Mouse (Mus musculus) B cell, adult 62 days (primary cell): ENCODE data around the gene Mst1r. TPM values are rescaled to one million over a fixed set of nuclear protein-coding genes. Genes with fewer than 3 reads are reported as not detected.

Experiments used
- total RNA-seq: library from RNA; stranded (reverse); gene quantifications from 4 replicates; pipeline ENCODE4 v1.2.4, GENCODE M21; 2023

Mst1r gene
- total RNA-seq, result 0.37 to 0.69 TPM (median 0.47 TPM) in 3 of 4 replicates, not detected in the other

GRCm38 (mm10) chr9:107906252-107906966 lies at the start of gene Mst1r:
Gene Mst1r (plus strand): TSS chr9:107906873.

GRCm38 (mm10) chr9:107873137-107873536 lies 33.5 kb upstream of the Mst1r start, which contains the start of gene Rbm6:
Gene Rbm6 (minus strand): TSS chr9:107873237.

GRCm38 (mm10) chr9:107887804-107888266 lies 18.8 kb upstream of the Mst1r start, which contains the start of gene Mon1a:
Gene Mon1a (plus strand): TSS chr9:107888151.

GRCm38 (mm10) chr9:107928169-107928568 lies 21.5 kb downstream of the Mst1r start, which contains the start of gene Actl11:
Gene Actl11 (plus strand): TSS chr9:107928469.

GRCm38 (mm10) chr9:107935374-107935773 lies 28.7 kb downstream of the Mst1r start, which contains the start of gene Camkv:
Gene Camkv (plus strand): TSS chr9:107935674.

GRCm38 (mm10) chr9:107949922-107950235 lies 43.2 kb downstream of the Mst1r start, which contains the start of gene Traip:
Gene Traip (plus strand): TSS chr9:107950136.

Other genes with a start within 250 kb of the Mst1r start
- not detected in 4 replicates for gene Slc38a3, start 237.3 kb upstream of the Mst1r start, total RNA-seq
- gene Gnat1, start 227.2 kb upstream of the Mst1r start, total RNA-seq, result 1.3 TPM in 2 of 4 replicates, not detected in the others
- 0.25 to 0.69 TPM (median 0.57 TPM) in 3 of 4 replicates, not detected in the other for gene Sema3f, start 196.4 kb upstream of the Mst1r start, total RNA-seq
- 283 to 337 TPM (median 297 TPM) in 4 replicates for gene Rbm5, start 135.9 kb upstream of the Mst1r start, total RNA-seq
- 117 to 141 TPM (median 124 TPM) in 4 replicates for gene Rbm6, start 33.6 kb upstream of the Mst1r start, total RNA-seq
- 14.1 to 18.6 TPM (median 16.1 TPM) in 4 replicates for gene Mon1a, start 18.7 kb upstream of the Mst1r start, total RNA-seq
- gene Actl11, start 21.6 kb downstream of the Mst1r start, total RNA-seq, result not detected in 4 replicates
- not detected in 4 replicates for gene Camkv, start 28.8 kb downstream of the Mst1r start, total RNA-seq
- gene Traip, start 43.3 kb downstream of the Mst1r start, total RNA-seq, result 5.4 to 9.1 TPM (median 6.5 TPM) in 4 replicates
- gene Uba7, start 68.6 kb downstream of the Mst1r start, total RNA-seq, result 175 to 194 TPM (median 192 TPM) in 4 replicates
- gene Gm20661, start 76.2 kb downstream of the Mst1r start, total RNA-seq, result 0.86 TPM in 1 of 4 replicates, not detected in the others
- 1.9 to 3.2 TPM (median 2.6 TPM) in 4 replicates for gene Inka1, start 79.0 kb downstream of the Mst1r start, total RNA-seq
- gene Cdhr4, start 85.6 kb downstream of the Mst1r start, total RNA-seq, result 2.6 TPM in 1 of 4 replicates, not detected in the others
- 2.5 to 3.0 TPM in 2 of 4 replicates, not detected in the others for gene Gm20662, start 89.5 kb downstream of the Mst1r start, total RNA-seq
- gene Ip6k1, start 95.6 kb downstream of the Mst1r start, total RNA-seq, result 116 to 133 TPM (median 125 TPM) in 4 replicates
- 42.9 to 57.3 TPM (median 47.6 TPM) in 4 replicates for gene Gmppb, start 142.4 kb downstream of the Mst1r start, total RNA-seq
- gene Amigo3, start 146.3 kb downstream of the Mst1r start, total RNA-seq, result 14.6 to 19.0 TPM (median 16.8 TPM) in 4 replicates
- gene Mst1, start 173.6 kb downstream of the Mst1r start, total RNA-seq, result 0.26 to 1.1 TPM in 2 of 4 replicates, not detected in the others
- 201 to 247 TPM (median 221 TPM) in 4 replicates for gene Rnf123, start 176.5 kb downstream of the Mst1r start, total RNA-seq
- gene Apeh, start 187.7 kb downstream of the Mst1r start, total RNA-seq, result 129 to 143 TPM (median 135 TPM) in 4 replicates